Mouse (Mus musculus) thymus, postnatal 14 days (tissue): ENCODE measurements at regions not wholly inside any gene's neighbourhood (a gene's known extent, or its start where the extent isn't known, plus 50 kb on each side); places are given as distances from the start of the nearest gene placed in this dataset.

ENCODE experiments used
- DNase-seq: peaks from one replicate; pipeline ENCODE4 v3.0.0; 2021

DNA sequence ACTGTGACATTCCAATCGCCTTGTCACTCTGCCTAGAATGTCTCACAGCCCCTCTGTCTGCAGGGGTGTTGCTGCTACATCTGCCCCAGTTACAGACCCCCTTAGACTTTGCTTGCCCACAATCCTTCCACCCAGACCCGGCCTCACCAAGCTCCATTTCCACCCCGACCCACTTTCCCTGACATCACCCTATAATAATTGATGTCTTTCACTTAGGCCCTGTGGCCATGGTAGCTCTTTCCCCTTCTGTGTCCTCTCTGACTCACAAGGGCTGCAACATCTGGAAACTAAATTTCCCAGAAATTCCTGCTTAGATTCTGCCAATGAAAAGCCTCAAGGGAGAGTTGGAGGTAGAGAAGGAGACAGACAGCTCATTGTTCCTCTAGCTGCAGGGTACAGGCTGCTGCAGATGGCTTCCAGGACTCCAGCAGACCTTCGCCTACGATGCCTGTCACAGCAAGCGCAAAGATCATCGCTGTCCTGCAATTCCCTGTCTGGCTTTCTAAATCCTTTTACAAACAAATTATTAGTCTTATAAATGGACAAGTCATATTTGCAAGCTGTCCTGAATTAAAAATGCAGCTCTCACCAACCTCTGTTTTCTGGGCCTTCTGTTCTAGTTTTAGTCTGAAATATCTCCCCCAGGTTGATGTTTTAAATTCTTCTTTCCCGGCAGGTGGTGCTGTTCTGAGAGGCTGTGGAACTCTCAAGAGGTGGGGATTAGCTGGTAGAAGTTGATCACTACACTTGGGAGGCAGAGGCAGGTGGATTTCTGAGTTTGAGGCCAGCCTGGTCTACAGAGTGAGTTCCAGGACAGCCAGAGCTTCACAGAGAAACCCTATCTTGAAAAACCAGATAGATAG, 104.9 kb upstream of the Oxgr1 start:
- no peak for DNase-seq

DNA sequence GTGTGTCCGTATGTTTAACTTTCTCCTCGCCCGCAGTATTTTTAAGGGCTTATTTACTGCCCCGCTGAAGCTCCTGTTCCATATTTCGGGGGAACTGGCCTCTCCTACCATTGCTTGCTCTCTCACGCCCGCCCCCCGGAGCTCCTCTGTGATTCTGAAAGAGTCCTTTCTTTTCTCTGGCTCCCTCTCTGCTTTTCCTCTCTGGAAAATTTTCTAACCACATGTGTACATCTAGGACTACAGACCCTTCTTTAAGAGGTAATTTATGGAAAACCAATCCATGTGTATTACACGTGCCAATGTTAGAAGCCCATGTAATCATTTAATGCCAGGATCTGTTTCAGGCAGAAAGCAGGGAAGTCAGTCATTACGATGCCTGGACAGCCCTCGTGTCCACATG, 106.6 kb upstream of the Oxgr1 start:
- DNase-seq: no peak

DNA sequence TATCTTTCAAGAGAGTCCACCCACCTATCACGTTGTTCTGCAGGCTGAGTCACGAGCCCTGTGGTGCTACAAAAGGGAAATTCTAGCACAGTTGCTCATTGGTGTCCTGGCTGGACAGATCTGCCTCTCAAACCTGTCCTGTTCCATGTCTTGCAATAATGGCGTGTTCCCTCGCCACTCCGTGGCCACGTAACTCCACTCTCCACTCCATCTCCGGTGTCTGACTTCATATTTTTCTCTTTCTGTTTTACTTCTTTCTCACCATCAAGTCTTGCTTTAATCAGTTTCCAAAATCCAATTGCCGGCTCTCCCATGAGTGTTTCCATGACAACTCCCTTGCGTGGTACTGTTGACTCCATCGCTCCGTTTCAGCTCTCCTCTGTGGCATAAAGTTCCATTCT, 107.1 kb upstream of the Oxgr1 start:
- DNase-seq: no peak

DNA sequence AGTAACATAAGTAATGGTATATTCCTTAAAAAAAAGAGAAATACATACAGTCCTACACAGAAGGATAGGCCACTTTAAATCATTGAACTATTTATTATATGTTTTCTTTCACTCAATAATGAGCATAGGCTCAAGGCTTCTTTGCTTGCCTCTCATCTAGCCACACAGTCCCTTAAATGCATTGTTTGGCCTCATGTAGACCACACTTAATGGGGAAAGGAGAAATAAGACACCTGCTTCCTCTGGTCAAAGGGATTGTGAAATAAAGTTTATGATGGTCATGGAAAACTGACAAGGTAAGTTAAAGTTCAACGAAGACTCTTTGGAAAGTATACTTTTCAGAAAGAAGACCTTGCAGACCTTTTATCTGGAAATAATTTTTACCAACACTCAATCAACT, 108.4 kb upstream of the Oxgr1 start:
- no peak for DNase-seq

DNA sequence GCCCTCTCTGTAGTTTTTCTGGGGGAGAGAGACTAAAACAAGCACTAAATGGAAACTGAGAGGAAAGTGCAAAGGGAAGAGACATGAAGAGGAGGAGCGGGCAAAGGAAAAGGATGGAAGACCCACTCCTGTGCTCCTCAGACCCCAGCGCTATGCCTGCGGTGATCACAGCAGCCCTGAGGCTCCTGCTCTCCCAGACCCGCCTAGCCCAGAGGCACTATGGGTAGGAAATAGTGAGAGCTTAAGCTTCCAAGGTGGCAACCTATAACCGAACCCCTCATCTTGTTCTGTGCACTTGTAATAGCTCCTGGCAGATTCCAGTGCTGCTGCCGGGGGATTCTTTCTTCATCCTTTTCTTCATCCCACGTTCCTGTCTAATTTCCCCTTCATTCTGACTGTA, 112.2 kb upstream of the Oxgr1 start:
- DNase-seq: no peak

DNA sequence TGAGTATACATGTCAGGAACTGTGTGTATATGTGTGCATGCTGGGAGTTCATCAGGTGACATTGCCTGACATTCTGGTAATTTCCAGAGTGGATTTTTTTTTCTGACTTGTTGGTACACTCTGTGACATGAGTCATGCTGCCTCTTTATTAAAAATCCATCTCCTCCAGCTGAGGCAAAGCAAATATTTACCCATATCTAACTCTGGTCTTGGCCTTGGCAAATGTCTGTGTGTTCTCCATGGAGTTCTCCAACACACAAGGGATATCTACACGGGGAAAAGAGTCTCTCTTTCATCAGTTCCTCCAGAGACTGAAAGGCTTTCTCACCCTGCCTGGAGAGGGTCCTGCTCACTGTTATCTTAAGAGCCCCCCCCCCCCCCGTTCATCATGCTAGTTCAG, 111.3 kb upstream of the Mbnl2 start:
- no peak for DNase-seq

DNA sequence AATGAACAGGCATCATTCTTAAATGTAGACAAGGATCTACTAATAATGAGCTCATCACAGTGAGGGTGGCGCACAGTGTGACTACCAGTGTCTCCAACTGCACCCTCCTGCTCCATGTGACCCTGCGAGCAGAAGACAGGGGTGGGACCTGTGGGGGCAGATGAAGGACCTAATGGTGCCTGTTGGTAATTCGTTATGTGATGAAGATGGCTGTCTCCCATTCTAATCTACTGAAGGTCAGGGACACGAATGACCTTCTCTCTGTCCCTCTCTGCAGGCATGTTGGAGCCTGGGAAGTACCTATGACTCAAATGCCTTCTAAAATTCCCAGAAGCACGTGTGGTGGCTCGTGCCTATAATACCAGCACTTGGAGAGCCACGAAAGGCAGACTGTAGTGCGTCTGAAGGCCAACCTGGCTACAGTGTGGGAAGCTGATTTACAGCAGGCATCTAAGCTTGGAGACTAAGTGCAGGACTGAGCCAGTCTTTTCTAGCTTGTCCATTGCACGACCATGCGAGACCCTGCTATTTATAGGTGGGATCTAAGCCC, 109.9 kb upstream of the Mbnl2 start:
- no peak for DNase-seq

DNA sequence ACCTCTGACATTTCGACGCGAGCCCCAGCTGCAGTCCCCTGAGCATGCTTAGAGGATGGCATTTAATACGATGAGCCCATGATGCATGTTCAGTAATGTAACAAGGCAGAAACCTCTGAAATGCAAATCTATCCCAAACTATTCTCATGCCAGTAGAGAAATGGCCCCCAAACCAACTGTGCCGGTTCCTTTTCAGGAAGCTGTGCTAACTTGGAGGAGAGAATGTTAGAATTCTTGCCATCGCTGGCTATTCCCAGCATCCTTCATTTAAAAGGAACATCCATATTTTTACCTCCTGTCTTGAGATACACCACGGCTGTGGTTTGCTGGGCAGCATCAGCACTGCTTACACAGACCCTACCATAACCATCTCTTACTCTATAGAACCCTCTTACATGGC, 104.7 kb upstream of the Mbnl2 start:
- no peak for DNase-seq

DNA sequence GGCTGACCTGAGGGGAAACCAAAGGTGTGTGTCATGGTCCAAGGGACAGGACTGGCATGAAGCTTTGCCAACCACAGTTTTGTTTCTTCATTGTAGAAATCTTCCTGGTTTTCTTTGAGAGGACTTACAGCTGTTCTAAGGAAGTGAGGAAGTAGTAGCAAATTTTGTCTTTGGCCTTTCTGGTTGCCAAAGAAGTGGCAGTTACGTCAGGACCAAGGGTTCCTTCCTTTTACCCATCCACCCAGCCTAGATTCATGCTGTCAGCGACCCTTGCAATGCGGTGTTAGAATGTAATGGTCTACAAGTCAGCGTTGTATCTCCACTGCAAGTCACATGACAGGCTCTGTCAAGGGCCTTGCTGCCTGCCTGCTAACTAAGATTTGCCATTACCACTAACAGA, 103.4 kb upstream of the Mbnl2 start:
- DNase-seq: no peak

DNA sequence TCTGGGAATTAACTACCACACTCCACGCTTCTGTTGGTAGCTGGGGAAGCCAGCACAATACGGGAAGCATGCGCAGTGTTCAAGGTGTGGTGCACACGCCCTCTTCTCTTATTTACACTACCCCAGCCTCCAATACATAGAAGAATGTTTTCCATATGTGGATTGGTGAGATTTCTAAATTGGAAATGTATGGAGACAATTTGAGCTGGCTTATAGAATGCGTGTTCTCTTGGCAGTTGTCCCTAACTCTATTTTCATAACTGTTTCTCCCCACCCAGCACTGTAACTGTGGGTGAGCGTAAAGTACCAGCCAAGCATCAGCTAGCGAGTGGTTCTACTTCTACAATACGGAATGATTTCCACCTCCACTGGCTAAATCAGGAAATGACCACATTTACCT, 102.6 kb upstream of the Mbnl2 start:
- DNase-seq: no peak

DNA sequence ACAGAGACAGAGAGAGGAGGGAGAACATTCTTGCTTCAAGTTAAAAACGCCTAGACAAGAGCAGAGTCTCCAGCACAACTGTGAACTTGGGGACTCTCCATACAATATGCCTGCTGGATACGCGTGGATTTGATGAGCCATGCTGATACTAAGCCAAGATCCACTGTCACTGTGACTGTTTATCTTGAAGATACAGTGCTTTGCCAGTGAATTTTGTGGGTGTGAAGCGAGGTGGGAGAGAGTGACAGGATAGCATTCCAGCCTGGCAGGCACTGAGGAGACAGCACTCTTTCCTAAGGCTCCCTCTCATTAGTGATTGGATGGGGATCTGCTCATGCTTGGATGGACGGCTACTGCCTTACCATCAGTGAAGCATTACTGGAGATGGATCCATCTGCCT, 100.9 kb upstream of the Mbnl2 start:
- DNase-seq: no peak

DNA sequence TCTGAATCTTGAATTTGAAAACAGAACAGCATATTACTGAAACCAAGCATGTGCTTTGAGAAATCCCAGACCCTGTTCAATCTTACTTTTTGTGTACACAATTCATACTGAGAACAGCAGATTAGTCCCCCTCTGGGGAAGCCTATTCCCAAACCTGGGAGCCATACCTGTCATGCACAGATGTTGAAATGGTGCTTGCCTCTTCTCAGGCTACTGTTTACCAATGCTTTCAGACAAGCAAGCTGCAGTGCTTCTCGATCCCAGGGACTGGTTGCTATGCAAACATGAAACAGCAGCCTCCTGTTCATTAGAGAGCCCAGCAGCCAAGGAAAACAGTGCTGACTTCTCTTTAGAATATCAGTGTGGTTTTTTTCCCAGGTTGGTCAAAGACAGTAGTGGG, 80.3 kb upstream of the Mbnl2 start:
- DNase-seq: no peak

DNA sequence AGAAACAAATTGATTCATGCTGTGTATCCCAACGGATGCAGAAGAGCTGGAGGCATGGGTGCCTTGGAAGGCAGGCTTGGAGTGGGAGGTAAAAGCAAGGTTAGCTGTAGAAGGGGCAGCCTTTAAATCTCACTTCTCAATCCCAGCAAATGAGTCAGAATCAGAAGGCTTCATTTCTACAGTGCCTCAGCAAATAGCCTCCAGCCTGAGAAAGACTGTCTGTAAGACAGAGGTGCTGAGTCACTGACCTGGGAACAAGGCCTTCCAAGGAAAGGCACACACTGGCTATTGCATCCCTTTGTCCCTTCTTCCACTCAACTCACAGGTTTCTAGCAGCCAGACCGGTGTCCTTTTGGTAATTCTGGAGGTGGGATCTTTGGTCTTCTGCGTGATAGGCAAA, 63.7 kb upstream of the Mbnl2 start:
- DNase-seq: no peak

DNA sequence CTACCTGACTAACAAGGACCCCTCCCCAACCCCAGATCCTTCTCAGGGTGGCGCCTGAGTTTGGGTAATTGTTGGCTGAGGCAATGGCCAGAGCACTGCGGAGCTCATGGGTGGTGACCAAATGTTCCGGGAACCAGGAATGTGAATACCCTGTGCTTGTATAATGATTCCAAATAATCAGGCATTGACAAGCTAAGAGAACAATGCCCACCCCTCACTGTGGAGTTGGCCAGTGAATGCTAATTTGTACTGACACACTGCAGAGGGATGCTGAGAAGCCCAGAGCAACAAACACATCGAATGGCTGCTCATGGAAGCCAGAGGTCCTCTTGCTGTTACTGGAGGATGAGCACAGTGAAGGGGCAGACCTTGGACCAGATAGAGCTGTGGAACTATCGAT, 62.8 kb upstream of the Mbnl2 start:
- DNase-seq: no peak

DNA sequence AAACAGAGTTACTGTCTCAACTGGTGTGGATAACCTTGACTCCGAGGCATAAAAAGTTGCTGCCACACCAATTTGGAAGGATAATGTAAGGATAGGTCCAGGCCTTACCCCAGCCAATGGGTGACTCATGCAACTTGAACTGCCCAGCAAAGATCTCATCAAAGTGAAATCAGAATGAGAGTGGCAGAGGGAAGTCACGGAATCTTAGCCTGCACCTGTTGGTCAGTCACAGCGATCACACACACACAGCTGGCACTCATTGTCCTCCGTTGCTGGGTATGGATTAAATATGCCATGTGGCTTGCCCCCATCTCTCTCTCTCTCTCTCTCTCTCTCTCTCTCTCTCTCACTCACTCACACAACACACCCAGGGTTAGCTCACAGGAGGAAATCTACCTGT, 56.2 kb upstream of the Mbnl2 start:
- DNase-seq: no peak

DNA sequence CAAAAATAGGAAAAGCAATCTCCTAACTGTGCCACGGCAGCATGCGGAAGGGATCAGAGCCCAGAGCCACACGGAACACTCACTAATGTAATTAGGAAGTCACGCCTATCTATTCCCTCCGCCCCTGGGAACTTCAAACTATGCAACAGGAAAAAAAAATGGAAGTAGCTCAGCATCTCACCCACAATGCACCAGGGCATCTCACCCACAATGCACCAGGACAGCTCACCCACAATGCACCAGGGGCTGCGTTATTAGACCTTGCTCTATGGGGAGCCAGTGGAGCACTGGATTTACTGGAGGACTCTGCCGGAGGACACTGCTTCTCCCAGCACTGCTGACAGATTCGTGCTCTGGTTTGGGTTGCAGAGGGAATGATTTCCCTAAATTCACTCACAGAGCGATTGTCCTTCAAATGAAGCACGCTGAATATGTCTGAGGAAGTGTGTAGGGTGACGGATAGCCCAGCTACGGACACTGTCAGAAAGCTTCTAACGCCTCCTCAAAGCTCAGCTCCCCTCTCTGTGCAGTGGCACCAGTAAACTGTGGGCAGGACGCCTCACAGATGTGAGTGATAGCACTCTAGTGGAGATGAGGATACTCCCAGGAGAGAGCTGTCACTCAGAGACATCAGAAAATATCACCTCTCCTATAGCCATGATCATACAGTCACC, 51.8 kb upstream of the Mbnl2 start:
- no peak for DNase-seq

DNA sequence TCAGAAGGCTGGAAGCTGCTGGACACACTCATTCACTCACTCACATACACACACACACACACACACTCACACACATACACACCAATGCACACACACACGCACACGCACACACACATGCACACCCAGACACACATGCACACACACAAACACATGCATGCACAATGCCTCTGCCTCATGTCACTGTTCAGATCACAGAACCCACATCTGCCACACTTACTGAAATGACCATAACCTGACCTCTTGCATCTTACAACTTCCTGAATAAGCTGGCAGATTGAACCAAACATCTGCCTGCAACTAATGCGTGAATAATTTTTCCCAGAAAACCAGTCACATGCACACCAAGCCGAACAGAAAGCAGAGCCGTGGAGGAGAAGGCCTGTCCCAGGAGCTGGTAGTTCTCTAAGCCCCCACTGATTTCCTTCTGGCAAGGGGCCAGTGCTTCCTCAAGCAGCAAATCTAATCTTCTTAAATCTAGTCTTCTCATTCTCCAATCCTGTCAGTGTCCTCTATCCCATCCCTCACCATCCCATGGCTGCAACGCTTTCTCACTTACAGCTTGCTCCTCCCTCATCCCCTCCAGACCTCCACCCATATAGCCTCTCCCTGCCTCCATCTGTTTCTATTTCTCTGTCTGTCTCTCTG, 51.1 kb upstream of the Mbnl2 start:
- no peak for DNase-seq

DNA sequence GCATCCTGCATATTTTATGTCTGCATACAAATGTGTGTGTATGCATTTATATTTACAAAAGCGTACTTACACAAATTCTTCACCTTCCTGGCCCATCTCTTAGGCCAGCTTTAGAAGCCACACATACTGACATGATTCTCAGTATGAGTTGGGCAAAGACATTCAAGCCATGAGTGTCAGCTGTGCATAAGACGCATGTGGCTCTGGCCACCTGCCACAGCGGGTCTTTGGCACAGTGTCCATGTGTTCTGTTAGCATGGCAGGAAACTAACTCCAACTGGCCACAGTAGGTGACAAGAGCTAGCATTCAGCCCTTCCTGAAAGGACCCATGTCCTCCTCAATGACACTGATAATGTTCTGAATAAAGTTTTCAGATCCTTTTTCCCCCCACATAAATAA, 49.8 kb upstream of the Mbnl2 start:
- no peak for DNase-seq
